Mouse (Mus musculus): Measurements from ENCODE around the gene Mmd2. TPM values are rescaled to one million over a fixed set of nuclear protein-coding genes. Genes with fewer than 3 reads are reported as not detected.
A peak's percentile ranks its signal among the peaks of the same experiment; 100 is the strongest.

The Mmd2 gene
- 4.3 and 4.7 TPM in 2 replicates for polyA plus RNA-seq (2016; fragmentation: Nextera tagmentation; extraction: Ambion mirVana)

DNA sequence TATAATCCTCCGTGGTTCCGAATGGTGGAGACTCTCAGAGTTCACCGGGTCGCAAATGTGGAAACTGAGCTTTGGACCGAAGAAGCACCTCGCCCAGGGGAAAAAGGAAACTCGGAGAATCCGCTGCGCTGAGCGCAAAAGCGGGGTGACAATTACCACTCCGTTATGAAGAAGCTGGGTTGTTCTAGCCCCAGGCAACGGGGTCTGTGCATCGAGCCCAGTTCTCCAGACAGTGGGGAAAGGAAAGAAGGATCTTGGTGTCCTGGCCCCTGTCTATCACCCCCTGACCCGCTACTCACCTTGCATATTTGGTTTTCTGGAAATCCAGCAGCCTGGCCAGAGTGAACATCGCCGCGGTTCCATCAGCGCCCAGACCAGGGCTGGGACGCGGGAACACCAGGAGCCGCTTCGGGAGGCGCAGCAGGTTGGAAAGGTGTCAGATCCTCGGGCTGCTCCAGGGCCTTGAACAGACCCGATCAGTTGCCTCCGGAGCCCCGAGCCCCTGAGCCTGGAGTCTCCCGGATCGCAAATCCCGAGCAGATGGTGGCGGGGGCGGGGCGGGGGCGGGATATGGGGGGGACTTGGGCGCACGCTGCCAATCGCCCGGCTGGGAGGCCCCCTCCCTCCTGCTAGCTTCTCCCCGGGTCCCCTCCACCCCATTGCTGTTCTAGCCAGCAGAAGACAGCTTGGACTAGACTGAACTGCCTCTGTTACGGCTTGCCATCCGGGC is at the start of gene Mmd2:
Gene Mmd2, minus strand, starts transcription at position 542 of the 730 bp plus-strand sequence.
- DNase-seq (ENCODE audit: low spot score): peak; percentile 48
- peaks cover 12% of the 10 kb centered on the region for H3K4me1 ChIP-seq (replicated peaks)
- no peaks in the 10 kb centered on the region for H3K36me3 ChIP-seq
- H3K27ac ChIP-seq: peak within 1 kb of the TSS; percentile 77
- 5% methylated on average over 42 of the region's 42 CpGs for WGBS
- peaks cover 40% of the 10 kb centered on the region for H3K27me3 ChIP-seq (ENCODE audit: insufficient read depth, poor library complexity, severe bottlenecking)
- H3K4me3 ChIP-seq: peak within 1 kb of the TSS; percentile 55
- H3K9me3 ChIP-seq: no peaks in the 10 kb centered on the region

DNA sequence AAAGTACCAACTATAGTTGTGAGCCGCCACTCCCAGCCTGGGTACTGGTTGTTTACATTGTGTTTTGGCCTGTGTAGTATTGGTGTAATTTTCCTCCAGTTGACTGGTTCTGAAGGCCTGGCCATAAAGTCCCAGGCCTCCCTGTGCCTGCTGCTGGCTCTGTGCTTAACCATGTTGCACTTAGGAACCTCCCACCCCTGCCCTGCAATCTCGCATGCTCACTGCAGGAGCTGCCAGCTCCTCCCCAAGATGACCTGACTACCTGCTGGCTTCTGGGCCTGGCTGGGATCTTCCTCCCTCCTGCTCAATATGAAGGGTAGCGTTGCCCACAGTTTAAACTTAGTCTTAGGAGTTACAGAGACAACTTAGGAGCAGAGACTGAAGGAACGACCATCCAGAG is 43.7 kb upstream of the Mmd2 start:
- no peaks in the 10 kb centered on the region for H3K27me3 ChIP-seq (ENCODE audit: insufficient read depth, poor library complexity, severe bottlenecking)
- peaks cover 12% of the 10 kb centered on the region for H3K4me1 ChIP-seq (replicated peaks)
- WGBS: 69% methylated on average over 4 of the region's 4 CpGs
- no peak overlapping the region for H3K4me3 ChIP-seq
- H3K9me3 ChIP-seq: no peaks in the 10 kb centered on the region
- no peak for DNase-seq (ENCODE audit: low spot score)
- no peak overlapping the region for H3K27ac ChIP-seq
- H3K36me3 ChIP-seq: peaks cover 34% of the 10 kb centered on the region

DNA sequence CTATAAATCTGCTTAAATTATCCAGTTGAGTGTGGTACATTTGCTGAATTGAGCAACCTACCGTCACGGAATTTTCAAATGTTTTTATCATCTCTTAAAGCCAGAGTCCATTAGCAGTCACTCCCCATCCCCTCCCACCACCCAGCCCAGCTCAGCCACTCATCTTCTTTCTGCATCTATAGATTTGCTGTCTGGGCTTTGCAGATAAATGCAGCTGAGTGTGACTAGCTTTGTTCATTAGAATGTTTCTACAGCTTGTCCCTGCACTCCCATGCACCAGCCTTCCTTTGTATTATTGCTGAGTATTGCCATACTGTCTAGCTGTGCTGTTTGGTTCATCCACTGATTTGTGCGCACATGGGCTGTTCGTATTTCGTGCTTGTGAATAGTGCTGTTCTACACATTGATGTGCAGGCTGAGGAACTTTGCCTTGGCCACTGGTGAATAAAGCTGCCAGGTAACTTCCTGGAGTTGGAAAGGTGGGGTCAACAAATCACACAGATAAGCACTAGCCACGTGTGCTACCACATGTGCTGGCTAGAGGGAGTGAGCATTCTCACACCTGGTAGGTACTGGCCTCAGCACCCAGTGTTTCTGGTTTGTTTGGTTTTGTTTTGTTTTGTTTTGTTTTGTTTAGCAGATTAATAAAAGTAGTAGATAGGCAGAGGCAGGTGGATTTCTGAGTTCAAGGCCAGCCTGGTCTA is 42.3 kb upstream of the Mmd2 start:
- 88% methylated on average over 6 of the region's 6 CpGs for WGBS
- Histone ChIP-seq H3K27ac (no peak overlapping the region), H3K4me1 (replicated peaks) (peaks cover 12% of the 10 kb centered on the region), H3K9me3 (no peaks in the 10 kb centered on the region), H3K27me3 (ENCODE audit: insufficient read depth, poor library complexity, severe bottlenecking) (no peaks in the 10 kb centered on the region), H3K4me3 (no peak overlapping the region), H3K36me3 (peaks cover 30% of the 10 kb centered on the region)
- no peak for DNase-seq (ENCODE audit: low spot score)

DNA sequence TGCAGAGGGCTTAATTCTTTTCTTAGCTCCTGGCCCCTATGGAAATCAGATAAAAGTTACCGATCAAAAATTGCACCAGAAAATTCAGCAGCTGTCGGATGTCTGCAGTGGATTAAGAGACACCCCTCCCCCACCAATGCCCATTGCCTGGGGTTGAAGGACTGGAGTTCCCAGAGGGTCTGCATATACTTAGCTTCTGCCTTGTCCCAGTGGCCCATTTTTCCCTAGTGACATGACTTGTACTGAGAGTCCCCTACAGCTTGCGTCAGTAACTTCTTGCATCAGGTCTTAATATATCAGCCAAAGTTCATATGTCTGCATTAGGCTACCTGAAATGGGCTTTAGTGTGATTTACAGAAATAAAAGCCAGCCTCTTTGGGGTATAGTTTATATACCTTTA is 41.8 kb upstream of the Mmd2 start:
- H3K27me3 ChIP-seq (ENCODE audit: insufficient read depth, poor library complexity, severe bottlenecking): no peaks in the 10 kb centered on the region
- H3K4me3 ChIP-seq: no peak overlapping the region
- peaks cover 26% of the 10 kb centered on the region for H3K36me3 ChIP-seq
- H3K9me3 ChIP-seq: no peaks in the 10 kb centered on the region
- peaks cover 12% of the 10 kb centered on the region for H3K4me1 ChIP-seq (replicated peaks)
- 0 out of 2 replicates have a peak overlapping the region, but pooled peaks have one; percentile 64 for H3K27ac ChIP-seq
- WGBS: 74% methylated on average over 3 of the region's 3 CpGs
- DNase-seq (ENCODE audit: low spot score): no peak

DNA sequence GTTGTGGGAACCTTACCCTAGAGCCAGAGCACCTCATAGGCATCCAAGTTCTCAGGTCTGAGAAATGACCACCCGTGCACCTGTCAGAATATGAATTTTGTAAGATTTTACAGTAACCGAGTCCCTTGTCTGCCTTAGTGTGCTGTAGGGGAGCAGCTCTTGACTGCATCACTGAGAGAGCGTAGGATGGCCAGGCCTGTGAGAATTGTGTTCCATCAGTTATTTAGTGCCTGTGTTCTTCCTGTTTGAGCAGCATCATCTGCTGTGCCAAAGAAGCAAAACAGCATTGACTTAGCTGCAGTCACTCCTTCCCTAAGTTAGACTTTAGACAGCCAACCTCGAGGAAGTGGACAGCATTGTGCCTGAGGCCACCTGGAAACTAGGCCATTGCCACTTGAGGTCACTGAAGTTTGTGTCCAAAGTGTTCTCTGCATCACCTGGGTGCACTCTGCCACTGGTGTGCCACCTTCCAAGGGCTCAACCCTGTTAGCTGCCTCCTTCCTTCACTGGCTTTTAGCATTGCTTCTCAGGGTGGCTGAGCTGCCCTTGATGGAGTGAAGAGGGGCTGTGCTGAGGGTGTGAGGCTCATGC is 41.0 kb upstream of the Mmd2 start:
- H3K36me3 ChIP-seq: peaks cover 28% of the 10 kb centered on the region
- H3K27me3 ChIP-seq (ENCODE audit: insufficient read depth, poor library complexity, severe bottlenecking): no peaks in the 10 kb centered on the region
- no peak for DNase-seq (ENCODE audit: low spot score)
- H3K4me3 ChIP-seq: peak overlapping the region; percentile 3; the same call in 1 of the 2 replicates
- peak overlapping the region; percentile 64; the same call in 1 of the 2 replicates for H3K27ac ChIP-seq
- 89% methylated on average over 4 of the region's 4 CpGs for WGBS
- H3K4me1 ChIP-seq (replicated peaks): peaks cover 12% of the 10 kb centered on the region
- no peaks in the 10 kb centered on the region for H3K9me3 ChIP-seq

DNA sequence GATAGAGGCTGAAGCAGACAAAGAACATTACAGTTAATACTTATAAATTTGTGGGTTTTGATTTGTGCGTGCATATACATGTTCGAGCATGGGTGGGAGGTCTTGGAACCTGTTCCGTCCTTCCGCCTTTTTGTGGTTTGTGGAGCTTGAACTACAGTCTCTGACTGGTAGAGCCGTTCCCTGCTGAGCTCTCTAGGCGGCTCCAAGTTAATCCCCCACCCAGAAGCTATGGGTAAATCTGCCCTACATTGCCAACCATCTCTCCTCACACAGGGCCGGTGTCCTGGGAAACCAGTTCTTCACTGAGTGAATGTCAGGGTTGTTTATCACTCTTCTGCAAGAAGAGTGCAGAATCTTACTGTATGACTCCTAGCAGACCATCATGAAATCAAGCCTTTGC is 39.6 kb upstream of the Mmd2 start:
- Histone ChIP-seq H3K27me3 (ENCODE audit: insufficient read depth, poor library complexity, severe bottlenecking) (no peaks in the 10 kb centered on the region), H3K4me3 (no peak overlapping the region), H3K4me1 (replicated peaks) (peaks cover 12% of the 10 kb centered on the region), H3K27ac (no peak overlapping the region), H3K9me3 (no peaks in the 10 kb centered on the region), H3K36me3 (peaks cover 35% of the 10 kb centered on the region)
- 86% methylated on average over 7 of the region's 7 CpGs for WGBS
- DNase-seq (ENCODE audit: low spot score): no peak

DNA sequence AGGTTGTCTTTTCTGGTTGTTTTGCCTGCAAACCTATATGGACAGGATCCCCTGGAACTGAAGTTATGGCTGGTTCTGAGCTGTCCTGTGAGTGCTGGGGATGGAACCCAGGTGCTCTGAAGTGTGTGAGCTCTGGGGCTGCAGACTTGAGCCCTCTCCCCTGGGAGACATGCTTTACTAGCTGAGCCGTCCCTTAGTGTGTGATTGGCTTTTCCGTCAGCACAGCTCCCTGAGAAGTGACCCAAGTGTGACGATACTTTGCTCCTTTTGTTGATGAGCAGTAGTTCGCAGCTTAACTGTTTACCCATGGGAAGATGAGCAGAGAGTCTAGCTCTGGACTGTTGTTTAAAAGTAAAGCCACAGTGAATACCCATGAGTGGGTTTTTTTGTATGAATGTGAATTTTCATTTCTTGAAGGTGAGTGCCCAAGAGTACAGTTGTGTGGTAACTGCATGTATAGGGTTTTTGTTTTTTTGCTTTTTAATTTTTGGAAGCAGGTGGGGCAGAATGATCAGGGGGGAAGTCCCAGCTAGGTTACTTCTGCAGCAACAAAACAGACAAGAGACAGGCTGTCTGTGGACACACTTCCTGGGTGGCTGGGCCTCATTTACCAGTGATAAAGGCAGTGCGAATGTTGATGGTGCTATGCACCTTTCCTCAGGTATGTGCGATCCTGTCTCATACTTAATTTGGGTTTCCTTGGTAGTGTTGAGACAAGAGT is 32.9 kb upstream of the Mmd2 start:
- H3K4me1 ChIP-seq (replicated peaks): peaks cover 7% of the 10 kb centered on the region; the same call in 1 of the 2 replicates
- 80% methylated on average over 6 of the region's 6 CpGs for WGBS
- no peaks in the 10 kb centered on the region for H3K9me3 ChIP-seq
- peaks cover 85% of the 10 kb centered on the region for H3K36me3 ChIP-seq
- no peak overlapping the region for H3K4me3 ChIP-seq
- no peaks in the 10 kb centered on the region for H3K27me3 ChIP-seq (ENCODE audit: insufficient read depth, poor library complexity, severe bottlenecking)
- no peak for DNase-seq (ENCODE audit: low spot score)
- no peak overlapping the region for H3K27ac ChIP-seq

DNA sequence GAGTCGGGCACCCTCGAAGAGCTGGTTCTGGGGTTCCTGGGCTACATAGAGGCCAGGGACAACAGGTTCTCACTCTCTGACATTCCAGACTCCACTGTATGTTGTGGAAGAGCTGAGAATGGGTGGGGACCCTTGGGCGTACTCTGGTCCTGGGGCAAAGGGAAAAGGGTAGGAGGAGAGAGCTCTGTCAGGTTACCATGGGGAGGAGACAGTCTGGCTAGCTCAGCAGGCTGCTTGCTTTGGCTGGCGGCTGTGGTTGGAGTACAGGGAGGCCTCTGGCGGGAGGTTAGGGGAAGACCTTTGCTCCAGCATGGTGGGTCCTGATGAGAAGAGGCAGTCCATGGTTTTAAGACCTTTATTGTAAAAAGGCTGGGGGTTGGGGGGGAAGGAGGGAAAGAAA is 31.5 kb upstream of the Mmd2 start:
- no peak overlapping the region for H3K27ac ChIP-seq
- no peak overlapping the region for H3K4me3 ChIP-seq
- WGBS: 78% methylated on average over 5 of the region's 5 CpGs
- H3K27me3 ChIP-seq (ENCODE audit: insufficient read depth, poor library complexity, severe bottlenecking): no peaks in the 10 kb centered on the region
- H3K4me1 ChIP-seq (replicated peaks): peaks cover 7% of the 10 kb centered on the region; the same call in 1 of the 2 replicates
- H3K36me3 ChIP-seq: peaks cover 91% of the 10 kb centered on the region
- no peak for DNase-seq (ENCODE audit: low spot score)
- no peaks in the 10 kb centered on the region for H3K9me3 ChIP-seq

DNA sequence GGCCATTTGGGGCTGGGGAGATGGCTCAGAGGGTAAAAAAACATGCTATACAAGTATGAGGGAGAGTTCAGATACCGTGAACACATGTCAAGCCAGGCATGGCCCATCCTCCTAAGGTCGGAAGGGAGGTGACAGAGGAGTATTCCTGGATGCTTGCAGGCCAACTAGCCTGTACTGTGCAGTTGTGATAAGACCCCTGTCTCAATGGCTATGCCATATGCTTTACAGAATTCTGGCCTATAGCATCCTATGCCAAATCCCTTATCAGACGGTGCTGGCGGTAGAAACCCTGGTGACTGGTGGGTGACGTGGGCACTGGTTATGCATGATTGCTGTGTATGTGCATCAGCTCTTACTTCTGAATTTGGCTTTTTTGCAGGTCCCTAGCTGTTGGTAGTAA is 29.2 kb upstream of the Mmd2 start:
- WGBS: 94% methylated on average over 5 of the region's 5 CpGs
- H3K36me3 ChIP-seq: peaks cover 95% of the 10 kb centered on the region

DNA sequence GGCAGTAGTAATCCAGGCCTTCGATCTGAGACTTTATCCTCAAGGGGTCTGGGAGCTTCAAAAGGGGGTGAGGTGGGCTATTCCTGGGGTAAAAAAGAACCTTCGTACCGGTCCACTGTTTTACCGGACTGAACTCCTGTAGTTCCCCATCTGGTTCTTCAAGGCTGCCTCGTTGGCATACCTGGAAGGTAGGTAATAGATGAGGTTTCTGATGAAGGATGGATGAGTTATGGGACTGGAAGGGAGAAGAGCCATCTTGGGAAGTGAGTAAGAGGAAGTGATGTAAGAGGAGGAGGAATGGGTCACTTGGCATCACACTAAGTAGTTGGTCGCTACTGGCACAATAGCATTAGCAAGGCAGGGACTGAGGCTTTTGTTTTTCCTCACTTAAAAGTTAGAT is 21.6 kb upstream of the Mmd2 start:
- Histone ChIP-seq H3K27ac (peak overlapping the region; percentile 92), H3K4me1 (replicated peaks) (peaks cover 25% of the 10 kb centered on the region), H3K9me3 (no peaks in the 10 kb centered on the region), H3K27me3 (ENCODE audit: insufficient read depth, poor library complexity, severe bottlenecking) (no peaks in the 10 kb centered on the region; the same call in 1 of the 2 replicates), H3K4me3 (peak overlapping the region; percentile 99), H3K36me3 (peaks cover 43% of the 10 kb centered on the region)
- DNase-seq (ENCODE audit: low spot score): no peak
- 11% methylated on average over 6 of the region's 6 CpGs for WGBS

More for the DNA sequence above, 29.2 kb upstream of the Mmd2 start:
- Histone ChIP-seq H3K4me3 (no peak overlapping the region), H3K27ac (no peak overlapping the region), H3K27me3 (ENCODE audit: insufficient read depth, poor library complexity, severe bottlenecking) (no peaks in the 10 kb centered on the region), H3K4me1 (replicated peaks) (peaks cover 7% of the 10 kb centered on the region; the same call in 1 of the 2 replicates), H3K9me3 (no peaks in the 10 kb centered on the region)
- DNase-seq (ENCODE audit: low spot score): no peak

DNA sequence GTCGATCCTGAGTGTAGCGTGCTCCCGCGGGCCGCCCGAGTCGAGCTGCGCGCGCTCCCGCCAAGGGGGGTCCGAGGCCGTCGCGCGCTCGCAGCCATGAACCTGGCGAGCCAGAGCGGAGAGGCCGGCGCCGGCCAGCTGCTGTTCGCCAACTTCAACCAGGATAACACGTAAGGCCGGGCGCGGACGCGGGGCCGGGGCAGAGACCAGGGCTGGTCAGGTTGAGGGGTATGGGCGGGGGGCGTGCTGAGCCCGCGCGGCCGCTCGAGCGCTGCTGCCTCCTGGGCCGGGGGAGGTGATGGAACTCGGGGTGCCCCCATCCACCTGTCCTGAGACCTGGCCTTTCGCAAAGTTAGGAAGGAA is 21.0 kb upstream of the Mmd2 start:
- H3K36me3 ChIP-seq: peaks cover 38% of the 10 kb centered on the region
- peak overlapping the region; percentile 92 for H3K27ac ChIP-seq
- peak overlapping the region; percentile 99 for H3K4me3 ChIP-seq
- H3K27me3 ChIP-seq (ENCODE audit: insufficient read depth, poor library complexity, severe bottlenecking): no peaks in the 10 kb centered on the region; the same call in 1 of the 2 replicates
- WGBS: under 1% methylated on average over 41 of the region's 41 CpGs
- no peak for DNase-seq (ENCODE audit: low spot score)
- H3K4me1 ChIP-seq (replicated peaks): peaks cover 25% of the 10 kb centered on the region
- no peaks in the 10 kb centered on the region for H3K9me3 ChIP-seq
